Mouse (Mus musculus) hindbrain, embryonic 13.5 days (tissue): ENCODE data around the gene Cntfr. TPM values are rescaled to one million over a fixed set of nuclear protein-coding genes. Genes with fewer than 3 reads are reported as not detected.
"Not testable (repeated sequence)": the region's sequence is repeated elsewhere in the genome, so short reads cannot be mapped to it uniquely, and the experiment has no call there.

Experiments
- ATAC-seq: fragments of 200-750 bp; cut with Nextera tagmentation; 2 replicates; pipeline ENCODE4 v1.8.0; 2017; ENCODE audit warnings: moderate TSS enrichment; ENCODE audit not compliant: low FRiP score
- H3K27ac ChIP-seq: fragments of 300-500 bp; sonication (generic); 2 replicates; pipeline ENCODE4 v1.5.1; 2015; ENCODE audit warnings: inconsistent platforms, mild to moderate bottlenecking, moderate library complexity
- H3K27me3 ChIP-seq: fragments of 300-500 bp; sonication (generic); 2 replicates; pipeline ENCODE4 v1.6.1; 2015; ENCODE audit warnings: mild to moderate bottlenecking, inconsistent platforms
- H3K36me3 ChIP-seq: fragments of 300-500 bp; sonication (generic); 2 replicates; pipeline ENCODE4 v1.6.1; 2015; ENCODE audit warnings: mild to moderate bottlenecking, inconsistent platforms
- H3K4me1 ChIP-seq: fragments of 300-500 bp; sonication (generic); replicated peaks from 2 replicates; pipeline ENCODE4 v1.6.1; 2015; ENCODE audit warnings: inconsistent platforms
- H3K4me2 ChIP-seq: fragments of 300-500 bp; sonication (generic); 2 replicates; pipeline ENCODE4 v1.6.1; 2015; ENCODE audit warnings: inconsistent platforms, mild to moderate bottlenecking, moderate library complexity
- H3K4me3 ChIP-seq: fragments of 300-500 bp; sonication (generic); 2 replicates; pipeline ENCODE4 v1.5.1; 2015; ENCODE audit warnings: mild to moderate bottlenecking, inconsistent platforms
- H3K9ac ChIP-seq: fragments of 300-500 bp; sonication (generic); 2 replicates; pipeline ENCODE4 v1.6.1; 2015; ENCODE audit warnings: mild to moderate bottlenecking, inconsistent platforms
- H3K9me3 ChIP-seq: fragments of 300-500 bp; sonication (generic); 2 replicates; pipeline ENCODE4 v1.6.1; 2016; ENCODE audit warnings: inconsistent platforms
- WGBS: fragments of 180-500 bp; shearing (Covaris S2); methylation state at CpG from one replicate; pipeline ENCODE4 v1.1.7; 2015; 5-methylcytosine and 5-hydroxymethylcytosine counted together
- polyA plus RNA-seq: library from polyadenylated mRNA; unstranded; fragments of >200 nt; fragmentation: Nextera tagmentation; extraction: Ambion mirVana; gene quantifications from 2 replicates; pipeline ENCODE4 v1.2.1, GENCODE M21; 2015

The Cntfr gene
- 24.4 and 27.8 TPM in 2 replicates for polyA plus RNA-seq

GRCm38 (mm10) chr4:41696930-41697841 lies at the start of gene Cntfr:
Gene Cntfr, minus strand, starts transcription at chr4:41697089.
- ATAC-seq: not testable (repeated sequence)

DNA sequence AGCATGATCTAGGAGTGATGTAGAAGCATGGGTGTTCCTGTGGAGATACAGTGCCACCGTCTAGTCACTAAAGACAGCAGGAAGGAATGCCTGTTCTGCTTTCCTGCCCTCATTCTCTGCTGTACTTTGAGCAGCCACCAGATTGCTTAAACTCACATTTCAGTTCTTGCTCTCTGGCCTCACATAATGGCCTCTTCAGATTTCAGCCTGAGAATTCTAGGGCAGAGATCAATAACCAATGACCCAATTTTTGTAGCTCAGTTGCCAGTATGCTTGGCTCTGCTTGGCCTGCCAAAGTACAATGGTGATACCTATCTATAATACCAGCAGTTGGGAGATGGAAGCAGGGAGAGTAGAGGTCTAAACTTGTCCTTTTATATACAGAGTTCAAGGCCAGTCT lies 48.1 kb upstream of the Cntfr start:
- Histone ChIP-seq H3K27ac (no peak overlapping the region), H3K4me2 (no peak overlapping the region), H3K27me3 (peaks cover 4% of the 10 kb centered on the region; the same call in 1 of the 2 replicates), H3K36me3 (peaks cover 3% of the 10 kb centered on the region; the same call in 1 of the 2 replicates), H3K9me3 (peaks cover 12% of the 10 kb centered on the region), H3K4me1 (peaks cover 12% of the 10 kb centered on the region), H3K4me3 (no peak overlapping the region), H3K9ac (no peak overlapping the region)
- WGBS: 81% methylated on average over 1 of the region's 1 CpGs
- ATAC-seq: no peak

More at GRCm38 (mm10) chr4:41696930-41697841, at the start of gene Cntfr:
- Histone ChIP-seq H3K4me3 (peak within 1 kb of the TSS; percentile 25; the same call in 1 of the 2 replicates), H3K4me2 (peak within 1 kb of the TSS; percentile 42)
- not testable (repeated sequence) for H3K9ac ChIP-seq, H3K9me3 ChIP-seq, H3K4me1 ChIP-seq, H3K27ac ChIP-seq, H3K36me3 ChIP-seq, H3K27me3 ChIP-seq
- 7% methylated on average over 29 of the region's 40 CpGs for WGBS

- no peak for ATAC-seq
- H3K27me3 ChIP-seq: peaks cover 4% of the 10 kb centered on the region; the same call in 1 of the 2 replicates
- 82% methylated on average over 2 of the region's 2 CpGs for WGBS
- H3K36me3 ChIP-seq: peaks cover 4% of the 10 kb centered on the region
- no peak overlapping the region for H3K27ac ChIP-seq
- H3K9me3 ChIP-seq: peaks cover 12% of the 10 kb centered on the region
- peaks cover 21% of the 10 kb centered on the region for H3K4me1 ChIP-seq
- H3K4me2 ChIP-seq: no peak overlapping the region
- no peak overlapping the region for H3K4me3 ChIP-seq
- H3K9ac ChIP-seq: no peak overlapping the region
Observed at GRCm38 (mm10) chr4:41744131-41744530, 47.2 kb upstream of the Cntfr start.

DNA sequence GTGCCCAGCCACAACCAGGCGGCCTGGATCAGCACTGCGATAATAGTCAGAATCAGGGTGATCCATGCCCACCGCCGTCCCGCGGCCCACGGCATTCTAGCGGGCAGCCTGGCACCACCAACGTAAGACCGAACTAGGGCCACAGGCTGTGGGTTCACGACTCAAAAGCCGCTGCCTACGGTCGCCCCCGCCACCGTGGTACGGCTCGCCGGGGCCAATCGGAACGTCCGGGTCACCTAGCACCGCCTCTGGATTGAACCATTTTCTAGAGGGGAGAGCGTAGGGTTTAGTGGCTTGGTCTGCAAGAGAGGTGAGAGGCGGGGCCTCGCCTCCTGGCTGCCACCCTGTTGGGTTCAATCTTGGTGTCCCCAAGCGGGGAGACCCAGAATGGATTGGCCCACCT lies 44.3 kb upstream of the Cntfr start:
- under 1% methylated on average over 27 of the region's 27 CpGs for whole genome bisulfite sequencing
- no peaks in the 10 kb centered on the region; the same call in 1 of the 2 replicates for H3K27me3 ChIP-seq
- H3K4me3 ChIP-seq: peak overlapping the region; percentile 76
- peaks cover 12% of the 10 kb centered on the region for H3K36me3 ChIP-seq
- peak overlapping the region; percentile 90 for H3K27ac ChIP-seq
- ATAC-seq: peak; percentile 96
- peak overlapping the region; percentile 87 for H3K9ac ChIP-seq
- H3K4me1 ChIP-seq: peaks cover 22% of the 10 kb centered on the region
- peaks cover 4% of the 10 kb centered on the region; the same call in 1 of the 2 replicates for H3K9me3 ChIP-seq
- H3K4me2 ChIP-seq: peak overlapping the region; percentile 94

GRCm38 (mm10) chr4:41740380-41741157 lies 43.7 kb upstream of the Cntfr start:
- Histone ChIP-seq H3K36me3 (peaks cover 11% of the 10 kb centered on the region), H3K27ac (peak overlapping the region; percentile 90)
- peak; percentile 86 for ATAC-seq

GRCm38 (mm10) chr4:41739260-41739659 lies 42.4 kb upstream of the Cntfr start:
- H3K9me3 ChIP-seq: no peaks in the 10 kb centered on the region
- H3K9ac ChIP-seq: peak overlapping the region; percentile 20; the same call in 1 of the 2 replicates
- peaks cover 4% of the 10 kb centered on the region for H3K27me3 ChIP-seq
- 95% methylated on average over 13 of the region's 13 CpGs for WGBS
- ATAC-seq: no peak
- peaks cover 22% of the 10 kb centered on the region for H3K4me1 ChIP-seq
- H3K4me2 ChIP-seq: peak overlapping the region; percentile 94
- peaks cover 11% of the 10 kb centered on the region for H3K36me3 ChIP-seq
- H3K27ac ChIP-seq: no peak overlapping the region
- H3K4me3 ChIP-seq: no peak overlapping the region

More at GRCm38 (mm10) chr4:41740380-41741157, 43.7 kb upstream of the Cntfr start:
- peaks cover 22% of the 10 kb centered on the region for H3K4me1 ChIP-seq
- H3K27me3 ChIP-seq: no peaks in the 10 kb centered on the region; the same call in 1 of the 2 replicates
- no peaks in the 10 kb centered on the region for H3K9me3 ChIP-seq
- peak overlapping the region; percentile 94 for H3K4me2 ChIP-seq
- 1% methylated on average over 48 of the region's 48 CpGs for WGBS
- H3K9ac ChIP-seq: peak overlapping the region; percentile 87
- peak overlapping the region; percentile 76 for H3K4me3 ChIP-seq

DNA sequence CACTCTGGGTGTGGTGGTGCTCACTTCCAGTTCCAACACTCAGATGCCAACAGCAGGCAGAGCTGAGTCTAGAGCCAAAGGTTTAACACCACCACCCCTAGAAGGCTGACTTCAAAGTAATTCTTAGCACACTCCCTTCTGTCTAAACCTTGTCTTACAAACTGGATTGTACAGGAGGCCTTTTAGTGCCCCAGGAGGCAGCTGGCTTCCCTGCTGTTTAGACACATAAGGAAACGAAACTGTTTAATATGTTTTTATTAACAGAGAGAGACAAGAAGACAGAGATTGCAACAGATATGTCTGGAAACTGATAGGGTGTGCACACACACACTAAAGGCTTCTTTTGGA lies 41.3 kb upstream of the Cntfr start:
- WGBS: 71% methylated on average over 1 of the region's 1 CpGs
- no peak for ATAC-seq
- H3K4me1 ChIP-seq: peaks cover 22% of the 10 kb centered on the region
- H3K4me3 ChIP-seq: no peak overlapping the region
- no peaks in the 10 kb centered on the region for H3K9me3 ChIP-seq
- no peak overlapping the region for H3K4me2 ChIP-seq
- no peak overlapping the region for H3K9ac ChIP-seq
- peaks cover 11% of the 10 kb centered on the region for H3K36me3 ChIP-seq
- no peak overlapping the region for H3K27ac ChIP-seq
- peaks cover 12% of the 10 kb centered on the region for H3K27me3 ChIP-seq

DNA sequence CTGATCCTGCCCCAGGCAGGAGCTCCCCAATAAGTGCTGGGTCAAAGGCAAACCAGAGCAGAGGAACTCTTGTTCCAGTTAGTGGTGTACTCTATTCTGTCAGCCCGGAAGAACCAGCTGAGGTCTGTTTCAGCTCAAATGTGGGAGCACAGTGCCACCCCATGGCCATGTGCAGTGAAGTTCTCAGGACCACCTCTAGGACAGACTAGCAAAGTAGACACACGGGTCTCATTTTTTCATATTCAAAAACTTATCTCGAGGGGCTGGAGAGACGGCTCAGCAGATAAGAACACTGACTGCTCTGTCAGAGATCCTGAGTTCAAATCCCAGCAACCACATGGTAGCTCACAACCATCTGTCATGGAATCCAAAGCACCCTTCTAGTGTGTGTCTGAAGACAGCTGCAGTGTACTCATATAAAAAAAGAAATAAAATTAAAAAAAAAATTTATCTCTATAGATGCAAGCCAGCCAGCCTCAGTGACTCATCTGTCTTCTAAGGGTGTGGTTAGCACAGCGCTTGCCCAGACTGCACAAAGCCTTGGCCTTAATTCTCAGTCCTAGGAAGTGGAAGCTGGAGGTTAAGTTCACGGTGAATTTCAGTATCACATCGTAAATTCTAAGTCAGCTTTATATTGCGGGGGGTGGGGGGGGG lies 40.8 kb upstream of the Cntfr start:
- H3K4me3 ChIP-seq: no peak overlapping the region
- peaks cover 11% of the 10 kb centered on the region for H3K36me3 ChIP-seq
- no peak overlapping the region for H3K27ac ChIP-seq
- H3K9me3 ChIP-seq: no peaks in the 10 kb centered on the region
- H3K27me3 ChIP-seq: peaks cover 17% of the 10 kb centered on the region
- ATAC-seq: no peak
- 49% methylated on average over 8 of the region's 8 CpGs for whole genome bisulfite sequencing
- H3K9ac ChIP-seq: no peak overlapping the region
- H3K4me1 ChIP-seq: peaks cover 22% of the 10 kb centered on the region
- H3K4me2 ChIP-seq: no peak overlapping the region

- 2% methylated on average over 49 of the region's 50 CpGs for WGBS
- H3K9me3 ChIP-seq: no peaks in the 10 kb centered on the region
- H3K36me3 ChIP-seq: no peaks in the 10 kb centered on the region
Observed at GRCm38 (mm10) chr4:41731052-41731765, 34.3 kb upstream of the Cntfr start, which contains the start of gene Arid3c. Gene Arid3c, minus strand, starts transcription at chr4:41731142.

GRCm38 (mm10) chr4:41726826-41727621 lies 30.1 kb upstream of the Cntfr start:
- Histone ChIP-seq H3K4me3 (peak overlapping the region; percentile 12; the same call in 1 of the 2 replicates), H3K4me2 (peak overlapping the region; percentile 36), H3K27ac (peak overlapping the region; percentile 70), H3K9ac (peak overlapping the region; percentile 49), H3K27me3 (peaks cover 80% of the 10 kb centered on the region), H3K9me3 (no peaks in the 10 kb centered on the region), H3K36me3 (no peaks in the 10 kb centered on the region), H3K4me1 (peaks cover 46% of the 10 kb centered on the region)
- 9% methylated on average over 20 of the region's 20 CpGs for WGBS
- 0 out of 2 replicates have a peak, but pooled peaks have one; percentile 36 for ATAC-seq

More at GRCm38 (mm10) chr4:41731052-41731765, 34.3 kb upstream of the Cntfr start, which contains the start of gene Arid3c:
- Histone ChIP-seq H3K9ac (peak within 1 kb of the TSS; percentile 63), H3K4me1 (peaks cover 28% of the 10 kb centered on the region), H3K4me2 (peak within 1 kb of the TSS; percentile 69), H3K27me3 (peaks cover 76% of the 10 kb centered on the region), H3K4me3 (peak within 1 kb of the TSS; percentile 41), H3K27ac (no peak within 1 kb of the TSS)
- ATAC-seq: no peak
